Mouse (Mus musculus): ENCODE measurements around the gene D130040H23Rik. TPM values are rescaled to one million over a fixed set of nuclear protein-coding genes. Genes with fewer than 3 reads are reported as not detected.
"Not testable (repeated sequence)": the region's sequence is repeated elsewhere in the genome, so short reads cannot be mapped to it uniquely, and the experiment has no call there.

D130040H23Rik gene
- 10 to 100 TPM; 16.6 to 30.2 TPM for total RNA-seq (2021)

- intact Hi-C loops (cut with DNase I), result loop anchor here (5.0 kb wide), 1 partner anchor 63 kb away; the partner anchor contains the start of gene Zfp930
- DNase-seq (ENCODE audit: low spot score in 2 of 2), result peak; percentile 71 to 80
These were observed at the start of gene D130040H23Rik for GRCm38 (mm10) chr8:69270386-69271202. TSS of gene D130040H23Rik (plus strand) at chr8:69271080.

GRCm38 (mm10) chr8:69242541-69242940 is 28.3 kb upstream of the D130040H23Rik start:
- no peak for DNase-seq (ENCODE audit: low spot score in 2 of 2)
- intact Hi-C loops (cut with DNase I), result no loop called here

- intact Hi-C loops (cut with DNase I), result no loop called here
- no peak for DNase-seq (ENCODE audit: low spot score in 2 of 2)
These were observed 2.4 kb upstream of the D130040H23Rik start for GRCm38 (mm10) chr8:69268525-69268924.

GRCm38 (mm10) chr8:69271203-69271554 is 299 bp downstream of the D130040H23Rik start:
- intact Hi-C loops (cut with DNase I), result loop anchor here (5.0 kb wide), 1 partner anchor 64 kb away; the partner anchor contains the start of gene Zfp930
- DNase-seq (ENCODE audit: low spot score in 2 of 2), result no peak

GRCm38 (mm10) chr8:69272435-69272834 is 1.6 kb downstream of the D130040H23Rik start:
- no peak for DNase-seq (ENCODE audit: low spot score in 2 of 2)
- intact Hi-C loops (cut with DNase I), result loop anchor here (5.0 kb wide), 1 partner anchor 65 kb away; the partner anchor contains the start of gene Zfp930

GRCm38 (mm10) chr8:69324771-69325170 is 53.9 kb downstream of the D130040H23Rik start:
- DNase-seq (ENCODE audit: low spot score in 2 of 2), result no peak
- intact Hi-C loops (cut with DNase I), result loop anchor here (5.0 to 10.0 kb wide), 2 partner anchors 223 to 390 kb away; partner anchors contain the start of gene Zfp869

- intact Hi-C loops (cut with DNase I), result loop anchor here (5.0 to 10.0 kb wide), 2 partner anchors 219 to 386 kb away; partner anchors contain the start of gene Zfp869
These were observed 57.7 kb downstream of the D130040H23Rik start for GRCm38 (mm10) chr8:69328301-69329288.

GRCm38 (mm10) chr8:69329289-69329688 is 58.4 kb downstream of the D130040H23Rik start:
- not testable (repeated sequence) for DNase-seq (ENCODE audit: low spot score in 2 of 2)
- intact Hi-C loops (cut with DNase I), result loop anchor here (5.0 to 10.0 kb wide), 2 partner anchors 218 to 386 kb away; partner anchors contain the start of gene Zfp869

More at GRCm38 (mm10) chr8:69328301-69329288, 57.7 kb downstream of the D130040H23Rik start:
- peak; percentile 84 to 90 for DNase-seq (ENCODE audit: low spot score in 2 of 2)

Other genes with a start within 250 kb of the D130040H23Rik start
- gene Zfp930, start 62.0 kb upstream of the D130040H23Rik start, total RNA-seq (2021), result 10 to 100 TPM; 12.0 to 13.1 TPM
- gene Gm9495, start 182.5 kb downstream of the D130040H23Rik start, total RNA-seq (2021), result under 1 TPM in 1 of 2 experiments, not detected in 1; 0.12 TPM

Measured in left cerebral cortex, postnatal 36 days (tissue).